Mouse (Mus musculus) layer of hippocampus, adult 18-20 months (tissue): ENCODE measurements around the gene Tbx4. TPM values are rescaled to one million over a fixed set of nuclear protein-coding genes. Genes with fewer than 3 reads are reported as not detected.

Experiments used
- DNase-seq, 2 experiments: peaks; one replicate each; pipeline ENCODE4 v3.0.0; 2022; ENCODE audit warnings: low spot score in 2 of 2
- total RNA-seq, 2 experiments: library from RNA; stranded (reverse); gene quantifications; 2 replicates each; pipeline ENCODE4 v1.2.3; 2021

Tbx4 gene
- total RNA-seq, 2 experiments from 2014 or later: 0.18 TPM; not detected in 1

DNA sequence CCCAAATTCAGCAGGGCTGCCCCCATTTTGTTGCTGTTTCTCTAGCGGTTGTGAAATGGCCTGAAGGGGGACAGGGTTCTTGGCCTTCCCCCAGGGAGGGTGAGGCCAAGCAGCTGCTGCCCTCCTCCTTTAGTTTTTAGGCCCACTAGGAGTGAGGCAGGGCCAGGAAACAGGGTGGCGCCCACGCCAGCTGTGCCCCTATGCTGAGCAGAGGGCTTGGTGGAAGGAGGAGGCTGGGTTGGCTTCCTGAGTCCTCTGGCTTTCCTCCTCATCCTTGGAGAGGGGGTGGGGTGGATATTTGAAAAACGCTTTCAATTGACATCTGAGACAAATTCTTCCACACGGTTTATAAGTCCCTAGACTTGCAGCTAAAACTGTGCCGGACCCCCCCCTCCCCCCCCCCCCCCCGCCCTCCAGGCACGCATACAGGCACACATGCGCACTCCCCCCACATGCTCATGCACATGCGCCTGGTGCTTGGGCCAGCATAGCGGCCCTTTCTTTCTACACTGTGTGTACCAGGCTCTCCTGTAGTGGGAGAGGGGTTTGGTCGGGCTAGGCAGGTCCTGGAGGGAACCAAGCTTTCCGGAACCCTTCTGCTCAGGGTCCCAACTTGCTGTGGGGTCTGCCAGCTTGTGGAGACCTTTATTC is 10.2 kb downstream of the Tbx4 start:
- DNase-seq: no peak

GRCm38 (mm10) chr11:85900291-85900690 is 14.1 kb downstream of the Tbx4 start:
- DNase-seq: no peak

DNA sequence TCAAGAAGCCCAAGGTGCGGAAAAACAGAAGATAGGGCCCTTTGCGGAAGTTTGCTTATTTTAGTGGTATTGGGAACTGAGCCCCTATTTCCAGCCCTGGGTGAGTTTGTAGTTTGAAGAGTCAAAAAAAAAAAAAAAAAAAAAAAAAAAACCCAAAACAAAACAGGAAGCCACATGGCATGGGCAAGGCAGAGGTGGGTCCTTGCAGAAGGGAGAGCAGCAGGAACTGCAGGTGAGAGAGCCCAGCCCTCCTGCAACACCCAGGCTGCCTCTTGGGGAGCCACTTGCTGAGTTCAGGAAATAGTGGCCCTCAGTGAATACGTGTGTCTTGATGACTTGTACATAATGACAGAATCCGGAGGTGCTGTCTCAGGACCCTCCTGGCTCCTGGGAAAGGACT is 23.3 kb downstream of the Tbx4 start:
- no peak for DNase-seq

DNA sequence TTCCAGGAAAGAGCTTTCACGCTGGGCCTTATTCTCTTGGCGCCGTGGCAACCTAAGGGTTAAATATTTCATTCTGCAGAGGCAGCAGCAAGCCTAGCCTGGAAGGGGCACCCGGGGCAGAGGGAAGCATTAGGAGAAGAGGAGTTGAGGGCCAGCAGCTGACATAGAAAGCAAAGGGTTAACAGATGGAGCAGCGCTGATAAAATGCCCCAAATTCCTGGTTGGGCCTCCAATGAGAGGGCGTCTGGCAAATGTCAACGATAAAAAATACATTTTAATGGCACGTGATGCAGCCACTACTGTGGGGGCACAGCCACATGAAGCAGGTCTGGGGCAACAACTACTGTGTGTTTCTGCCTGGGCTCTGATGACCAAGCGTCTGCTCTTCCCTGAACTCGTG is 23.9 kb downstream of the Tbx4 start:
- no peak for DNase-seq

- no peak for DNase-seq
These were observed 27.3 kb downstream of the Tbx4 start for GRCm38 (mm10) chr11:85913506-85913905.

DNA sequence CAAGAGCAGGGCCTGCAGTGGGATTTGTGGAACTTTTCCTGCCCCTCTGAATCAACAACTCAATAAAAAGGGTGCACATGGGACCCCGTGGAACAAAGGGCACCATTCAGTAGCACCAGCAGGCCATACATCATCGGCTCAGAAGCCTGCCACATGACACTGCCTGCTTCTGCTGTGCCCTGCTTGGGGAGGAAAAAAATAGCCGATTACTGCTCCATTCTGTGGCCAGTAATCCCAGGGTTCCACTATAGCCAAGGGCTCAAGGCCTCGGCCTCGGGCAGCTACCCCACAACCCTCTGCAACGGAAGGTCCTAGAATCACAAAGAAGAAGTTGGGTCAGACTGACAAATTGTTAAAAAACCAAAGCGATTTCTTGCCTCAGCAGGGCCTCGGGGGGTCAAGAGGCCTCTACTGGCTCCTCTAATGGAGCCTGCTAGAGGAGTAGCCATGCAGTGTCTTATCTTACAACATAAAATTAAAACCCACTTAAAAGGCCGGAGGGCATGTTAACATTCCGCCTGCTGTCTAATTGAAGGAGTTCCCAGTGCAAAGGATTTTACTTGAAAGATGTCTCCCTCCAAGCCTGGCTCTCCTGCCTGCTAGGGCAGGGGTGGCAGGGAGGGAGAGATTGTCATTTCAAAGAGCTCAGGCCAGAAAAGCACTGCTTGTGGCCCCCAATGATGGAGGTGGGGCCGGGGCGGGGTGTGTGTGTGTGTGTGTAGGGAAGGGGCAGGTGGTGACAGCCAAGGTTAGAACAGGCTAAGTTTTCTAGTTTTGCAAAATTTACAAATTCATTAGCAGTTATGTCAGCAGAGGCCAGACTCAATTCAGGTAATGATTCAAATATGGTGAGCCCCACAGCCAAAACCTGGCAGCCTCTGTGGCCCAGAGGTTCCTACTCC is 31.1 kb downstream of the Tbx4 start:
- DNase-seq: peak in 1 of 2 experiments; percentile 10

DNA sequence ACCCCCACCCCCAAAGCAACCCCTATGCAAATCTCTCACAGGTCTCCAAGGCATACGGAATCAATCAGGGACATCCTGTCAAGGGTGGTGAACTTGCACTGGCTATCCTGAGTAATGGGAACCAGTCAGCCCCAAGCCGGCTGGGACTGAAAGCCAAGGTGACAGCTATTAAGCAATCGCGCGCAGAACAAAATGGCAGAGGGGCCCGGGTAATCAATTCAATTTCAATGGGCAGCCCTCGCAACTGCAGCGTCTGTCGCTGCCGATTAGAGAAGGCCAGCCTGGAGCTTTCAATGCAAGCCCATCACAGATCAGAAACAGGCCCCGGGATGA is 31.7 kb downstream of the Tbx4 start:
- DNase-seq: no peak

DNA sequence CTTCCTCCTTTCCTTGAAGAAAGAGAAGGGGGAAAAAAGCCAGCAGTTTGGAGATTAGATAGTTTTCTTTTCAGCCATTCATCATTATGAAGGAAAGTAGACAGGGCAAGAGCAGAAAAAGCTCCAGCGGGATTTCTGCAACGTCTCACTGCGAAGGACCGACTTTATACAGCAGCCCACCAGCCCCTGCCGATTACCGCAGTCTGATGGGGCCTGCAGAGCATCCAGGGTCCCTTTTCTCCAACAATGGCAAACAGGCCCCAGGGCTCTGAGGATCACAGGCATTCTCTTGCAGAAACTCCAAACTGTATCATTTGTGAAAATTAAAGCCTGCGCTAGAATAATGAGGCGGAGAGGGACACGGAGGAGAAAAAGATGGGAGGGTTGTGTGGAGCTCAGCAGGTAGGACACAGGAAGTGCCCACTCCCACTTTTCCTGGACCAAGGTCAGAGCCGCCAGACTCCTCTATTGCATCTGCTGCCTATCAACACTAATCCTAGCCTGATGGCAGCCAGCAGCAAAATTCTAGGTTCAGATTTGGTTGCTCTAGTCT is 32.2 kb downstream of the Tbx4 start:
- no peak for DNase-seq

GRCm38 (mm10) chr11:85925294-85925743 is 39.1 kb downstream of the Tbx4 start:
- DNase-seq: peak; percentile 1 to 10

DNA sequence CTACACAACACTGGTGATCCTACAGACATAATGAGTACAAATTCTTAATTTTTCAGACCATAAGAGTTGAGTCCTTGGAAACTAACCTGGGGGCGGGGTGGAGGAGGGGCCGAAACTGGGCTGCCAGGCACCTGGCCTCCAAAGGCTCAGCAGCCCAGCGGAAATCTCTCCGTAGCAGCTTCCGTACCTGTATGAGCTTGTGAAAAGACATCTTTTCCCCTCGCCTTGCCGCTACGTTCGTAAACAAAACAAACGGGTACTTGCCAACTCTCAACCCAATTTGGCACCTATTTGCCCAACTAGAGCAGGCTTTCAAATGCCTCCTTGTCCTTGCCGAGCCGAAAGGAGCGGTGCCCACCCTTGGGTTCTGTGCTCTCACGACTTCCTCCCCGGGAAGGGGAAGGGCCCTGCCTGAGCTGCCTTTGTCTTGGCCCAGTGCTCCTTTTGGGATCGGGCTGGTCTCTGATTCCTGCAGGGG is 40.1 kb downstream of the Tbx4 start:
- no peak for DNase-seq

DNA sequence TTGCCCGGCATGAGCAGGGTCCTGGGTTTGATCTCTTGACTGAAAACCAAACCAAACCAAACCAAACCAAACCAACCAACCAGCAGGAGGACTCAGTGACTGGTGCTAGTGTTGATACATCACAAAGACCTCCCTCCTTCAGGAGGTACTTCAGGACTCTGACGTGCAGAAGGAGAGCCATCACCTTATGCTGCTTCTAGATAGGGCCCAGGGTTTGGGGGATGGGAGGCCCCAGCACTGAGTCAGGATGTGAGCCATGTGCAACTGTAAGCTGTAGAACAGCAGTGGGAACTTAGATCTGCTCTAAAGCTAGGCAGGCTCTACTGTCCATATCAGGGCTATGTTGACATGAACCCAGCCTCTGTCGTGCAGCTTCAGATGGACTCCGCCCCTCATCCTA is 41.9 kb downstream of the Tbx4 start:
- DNase-seq: no peak

GRCm38 (mm10) chr11:85929651-85930050 is 43.4 kb downstream of the Tbx4 start:
- no peak for DNase-seq

GRCm38 (mm10) chr11:85941785-85942570 is 55.8 kb downstream of the Tbx4 start:
- no peak for DNase-seq

GRCm38 (mm10) chr11:85948765-85949164 is 62.5 kb downstream of the Tbx4 start:
- no peak for DNase-seq

GRCm38 (mm10) chr11:85949749-85950148 is 63.5 kb downstream of the Tbx4 start:
- DNase-seq: no peak

GRCm38 (mm10) chr11:85952538-85952937 is 66.3 kb downstream of the Tbx4 start:
- DNase-seq: no peak

GRCm38 (mm10) chr11:85955611-85956010 is 69.4 kb downstream of the Tbx4 start:
- no peak for DNase-seq

GRCm38 (mm10) chr11:85956422-85956821 is 70.2 kb downstream of the Tbx4 start:
- no peak for DNase-seq

DNA sequence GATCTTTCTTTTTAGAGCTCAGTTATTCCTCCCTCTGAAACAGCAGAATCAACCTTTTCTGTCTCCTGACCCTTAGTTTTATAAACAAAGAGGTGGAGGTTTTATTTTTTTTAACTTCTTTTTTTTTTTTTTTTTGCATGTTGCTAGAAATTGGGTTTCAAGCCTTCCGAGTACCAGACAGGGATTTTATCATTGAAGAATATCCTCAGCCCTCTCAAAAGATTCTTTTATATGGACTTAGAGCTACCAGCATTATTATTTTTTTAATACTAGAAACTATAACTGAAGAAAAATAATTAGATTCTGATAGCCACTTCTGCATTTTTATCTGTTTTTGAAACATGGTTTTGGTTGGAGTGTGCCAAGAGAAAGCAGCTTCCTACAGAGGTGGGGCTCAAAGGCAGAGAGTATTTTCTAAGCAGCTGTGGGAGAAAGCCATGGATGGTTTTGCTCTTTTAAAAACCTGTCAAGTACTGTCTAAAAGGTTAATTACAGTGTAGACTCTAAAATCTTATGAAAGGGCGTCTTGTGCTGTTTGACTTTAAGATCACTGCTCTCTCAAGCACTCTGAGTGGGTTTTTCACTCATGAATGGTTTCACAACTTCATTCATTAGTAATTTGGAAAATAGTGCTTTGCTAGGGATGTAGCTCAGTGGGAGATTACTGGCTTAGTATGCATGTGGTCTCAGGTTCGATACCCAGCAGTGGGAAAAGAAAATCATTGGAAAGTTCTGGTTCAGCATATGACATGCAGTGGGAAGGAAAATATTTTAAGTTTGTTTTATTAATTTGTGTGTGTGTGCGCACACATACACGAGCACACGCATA is 70.9 kb downstream of the Tbx4 start:
- DNase-seq: no peak

GRCm38 (mm10) chr11:85959837-85960236 is 73.6 kb downstream of the Tbx4 start:
- no peak for DNase-seq
